Mouse (Mus musculus): ENCODE data around the gene Frrs1l.

GRCm38 (mm10) chr4:57003886-57004285, 13.7 kb upstream of the Frrs1l start:
- TF ChIP-seq POLR2A (IDR thresholded peaks at IDR 0.05; ENCODE audit: control insufficient read depth, low read depth, low read length): no peak
- TF ChIP-seq CTCF (IDR thresholded peaks at IDR 0.05; ENCODE audit: control insufficient read depth, insufficient read depth, insufficient replicate concordance, low read depth, low read length): no peak
